Mouse (Mus musculus): ENCODE measurements around the gene Car8. TPM values are rescaled to one million over a fixed set of nuclear protein-coding genes. Genes with fewer than 3 reads are reported as not detected.

Car8 gene
- total RNA-seq, 2 experiments from 2014 or later, result 10.8 to 11.7 TPM

Small RNA genes lying within 50 kb of the gene (microRNA-seq; reads per million reads assigned to microRNA genes)
- not detected for gene Gm25355
